Mouse (Mus musculus): ENCODE measurements at regions not wholly inside any gene's neighbourhood (a gene's known extent, or its start where the extent isn't known, plus 50 kb on each side); places are given as distances from the start of the nearest gene placed in this dataset.

DNA sequence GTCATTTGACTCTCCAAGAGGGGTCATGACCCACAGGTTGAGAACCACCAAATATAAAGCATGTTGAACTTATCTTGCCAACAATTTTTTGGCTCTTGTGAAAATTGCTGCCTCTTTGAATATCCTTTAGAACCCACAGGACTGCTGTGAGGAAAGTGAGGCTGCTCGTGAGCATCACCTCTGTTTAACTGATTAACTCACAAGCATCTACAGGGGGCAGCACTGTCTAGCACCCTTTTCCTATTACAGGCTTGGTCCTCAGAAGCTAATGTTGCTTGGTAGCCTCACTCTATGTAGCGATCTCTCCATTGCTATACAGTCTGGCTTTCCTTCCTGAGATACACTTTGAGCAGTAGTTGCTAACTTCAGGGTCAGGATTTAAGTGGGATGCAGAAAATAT is 522.4 kb upstream of the Adam24 start:
- DNase-seq (ENCODE audit: low read depth, low spot score): no peak

- DNase-seq (ENCODE audit: low read depth, low spot score): no peak
Observed at GRCm38 (mm10) chr8:40186715-40187583, 487.9 kb upstream of the Adam24 start.

DNA sequence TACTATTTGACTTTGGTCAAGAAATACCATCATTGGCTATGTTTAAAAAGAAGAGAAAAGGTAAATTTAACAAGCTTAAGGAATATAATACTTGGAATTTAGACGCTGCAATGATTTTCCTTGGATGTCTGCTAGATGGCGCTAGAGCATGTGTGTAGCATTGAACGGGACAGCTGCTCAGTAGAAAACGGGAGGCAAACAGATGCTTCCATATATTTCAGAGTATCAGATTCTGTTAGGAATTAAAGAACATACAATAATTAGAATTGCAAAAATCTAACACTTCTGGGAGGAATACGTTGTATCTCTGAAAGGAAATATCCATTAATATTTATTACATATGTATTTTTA is 487.3 kb upstream of the Adam24 start:
- peak; percentile 43 for DNase-seq (ENCODE audit: low read depth, low spot score)

GRCm38 (mm10) chr8:40192266-40192665 is 482.6 kb upstream of the Adam24 start:
- no peak for DNase-seq (ENCODE audit: low read depth, low spot score)

- DNase-seq (ENCODE audit: low read depth, low spot score): no peak
Observed at GRCm38 (mm10) chr8:40193148-40193547, 481.7 kb upstream of the Adam24 start.

DNA sequence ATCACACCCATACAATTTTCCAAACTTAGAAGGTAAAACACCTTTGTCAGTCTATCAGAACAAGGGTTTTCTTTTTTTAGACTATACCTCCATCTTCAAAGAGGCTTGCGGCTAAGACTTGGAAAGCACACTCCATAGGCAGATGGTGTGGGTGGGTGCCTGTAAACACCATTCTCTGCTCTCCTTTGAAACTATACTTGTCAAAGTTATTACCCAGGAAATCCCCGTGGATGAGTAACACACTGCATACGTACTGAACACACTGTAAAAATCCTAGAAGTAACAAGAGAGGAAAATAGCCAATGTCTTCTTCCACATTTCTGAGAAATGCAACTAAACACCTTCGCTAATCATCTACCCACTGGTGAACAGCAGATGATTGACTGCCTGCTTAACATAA is 464.0 kb upstream of the Adam24 start:
- no peak for DNase-seq (ENCODE audit: low read depth, low spot score)

GRCm38 (mm10) chr8:40223521-40223920 is 451.4 kb upstream of the Adam24 start:
- no peak for DNase-seq (ENCODE audit: low read depth, low spot score)

GRCm38 (mm10) chr8:40227262-40227661 is 447.6 kb upstream of the Adam24 start:
- no peak for DNase-seq (ENCODE audit: low read depth, low spot score)
